Mouse (Mus musculus): Measurements from ENCODE around the gene 2010315B03Rik. TPM values are rescaled to one million over a fixed set of nuclear protein-coding genes. Genes with fewer than 3 reads are reported as not detected.
"Not testable (repeated sequence)": the region's sequence is repeated elsewhere in the genome, so short reads cannot be mapped to it uniquely, and the experiment has no call there.

Gene 2010315B03Rik
- polyA plus RNA-seq, 1 experiment: 1.9 TPM

DNA sequence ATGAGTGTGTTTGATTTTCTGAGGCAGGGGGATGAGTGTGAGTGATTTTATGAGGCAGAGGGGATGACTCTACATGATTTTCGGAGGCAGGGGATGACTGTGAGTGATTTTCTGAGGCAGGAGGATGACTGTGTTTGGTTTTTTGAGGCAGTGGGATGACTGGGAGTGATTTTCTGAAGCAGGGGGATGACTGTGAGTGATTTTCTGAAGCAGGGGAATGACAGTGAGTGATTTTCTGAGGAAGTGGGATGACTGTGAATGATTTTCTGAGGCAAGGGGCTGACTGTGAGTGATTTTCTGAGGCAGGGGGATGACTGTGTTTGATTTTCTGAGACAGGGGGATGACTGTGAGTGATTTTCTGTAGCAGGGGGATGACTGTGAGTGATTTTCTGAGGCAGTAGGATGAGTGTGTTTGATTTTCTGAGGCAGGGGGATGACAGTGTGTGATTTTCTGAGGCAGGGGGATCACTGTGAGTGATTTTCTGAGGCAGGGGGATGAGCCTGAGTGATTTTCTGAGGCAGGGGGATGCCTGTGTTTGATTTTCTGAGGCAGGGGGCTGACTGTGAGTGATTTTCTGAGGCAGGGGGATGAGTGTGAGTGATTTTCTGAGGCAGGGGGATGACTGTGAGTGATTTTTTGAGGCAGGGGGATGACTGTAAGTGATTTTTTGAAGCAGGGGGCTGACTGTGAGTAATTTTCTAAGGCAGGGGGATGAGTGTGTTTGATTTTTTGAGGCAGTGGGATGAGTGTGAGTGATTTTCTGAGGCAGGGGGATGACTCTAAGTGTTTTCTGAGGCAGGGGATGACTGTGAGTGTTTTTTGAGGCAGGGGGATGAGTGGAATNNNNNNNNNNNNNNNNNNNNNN is 55.1 kb downstream of the 2010315B03Rik start:
- Histone ChIP-seq H3K4me1 (ENCODE audit: control insufficient read depth, insufficient read depth, insufficient read length, low read length) (no peaks in the 10 kb centered on the region), H3K27ac (ENCODE audit: insufficient read depth, low read depth, low read length) (no peak overlapping the region), H3K27me3 (ENCODE audit: control insufficient read depth, insufficient read depth, low read length) (no peaks in the 10 kb centered on the region), H3K36me3 (ENCODE audit: control insufficient read depth, insufficient read depth, low read length) (no peaks in the 10 kb centered on the region), H3K4me3 (ENCODE audit: low read depth, low read length) (no peak overlapping the region)
- no peak for TF ChIP-seq POLR2A (IDR thresholded peaks at IDR 0.05; ENCODE audit: low read depth, low read length)
- no peak for TF ChIP-seq CTCF (IDR thresholded peaks at IDR 0.05; ENCODE audit: extremely low read depth, insufficient read length, insufficient replicate concordance, low read depth, low read length)
- WGBS: 53% methylated on average over 1 of the region's 1 CpGs

DNA sequence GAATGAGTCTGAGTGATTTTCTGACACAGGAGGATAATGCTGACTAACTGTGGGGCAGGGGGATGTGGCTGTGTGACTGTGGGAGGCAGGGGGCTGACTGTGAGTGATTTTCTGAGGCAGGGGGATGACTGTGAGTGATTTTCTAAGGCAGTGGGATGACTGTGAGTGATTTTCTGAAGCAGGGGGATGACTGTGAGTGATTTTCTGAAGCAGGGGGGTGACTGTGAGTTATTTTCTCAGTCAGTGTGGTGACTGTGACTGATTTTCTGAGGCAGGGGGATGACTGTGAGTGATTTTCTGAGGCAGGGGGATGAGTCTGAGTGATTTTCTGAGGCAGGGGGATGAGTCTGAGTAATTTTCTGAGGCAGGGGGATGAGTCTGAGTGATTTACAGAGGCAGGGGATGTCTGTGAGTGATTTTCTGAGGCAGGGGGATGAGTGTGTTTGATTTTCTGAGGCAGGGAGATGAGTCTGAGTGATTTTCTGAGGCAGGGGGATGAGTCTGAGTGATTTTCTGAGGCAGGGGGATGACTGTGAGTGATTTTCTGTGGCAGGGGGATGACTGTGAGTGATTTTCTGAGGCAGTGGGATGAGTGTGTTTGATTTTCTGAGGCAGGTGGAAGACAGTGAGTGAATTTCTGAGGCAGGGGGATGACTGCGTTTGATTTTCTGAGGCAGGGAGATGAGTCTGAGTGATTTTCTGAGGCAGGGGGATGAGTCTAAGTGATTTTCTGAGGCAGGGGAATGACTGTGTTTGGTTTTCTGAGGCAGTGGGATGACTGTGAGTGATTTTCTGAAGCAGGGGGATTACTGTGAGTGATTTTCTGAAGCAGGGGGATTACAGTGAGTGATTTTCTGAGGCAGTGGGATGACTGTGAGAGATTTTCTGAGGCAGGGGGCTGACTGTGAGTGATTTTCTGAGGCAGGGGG is 56.0 kb downstream of the 2010315B03Rik start:
- not testable (repeated sequence) for H3K4me1 ChIP-seq (ENCODE audit: control insufficient read depth, insufficient read depth, insufficient read length, low read length); H3K4me3 ChIP-seq (ENCODE audit: low read depth, low read length); H3K36me3 ChIP-seq (ENCODE audit: control insufficient read depth, insufficient read depth, low read length); H3K27ac ChIP-seq (ENCODE audit: insufficient read depth, low read depth, low read length); H3K27me3 ChIP-seq (ENCODE audit: control insufficient read depth, insufficient read depth, low read length)
- WGBS: 16% methylated on average over 1 of the region's 1 CpGs

GRCm38 (mm10) chr9:124251438-124251837 is 61.1 kb downstream of the 2010315B03Rik start:
- Histone ChIP-seq H3K4me1 (ENCODE audit: control insufficient read depth, insufficient read depth, insufficient read length, low read length) (no peaks in the 10 kb centered on the region), H3K36me3 (ENCODE audit: control insufficient read depth, insufficient read depth, low read length) (no peaks in the 10 kb centered on the region), H3K27ac (ENCODE audit: insufficient read depth, low read depth, low read length) (no peak overlapping the region), H3K27me3 (ENCODE audit: control insufficient read depth, insufficient read depth, low read length) (no peaks in the 10 kb centered on the region), H3K4me3 (ENCODE audit: low read depth, low read length) (no peak overlapping the region)
- TF ChIP-seq CTCF (IDR thresholded peaks at IDR 0.05; ENCODE audit: extremely low read depth, insufficient read length, insufficient replicate concordance, low read depth, low read length) (no peak), POLR2A (IDR thresholded peaks at IDR 0.05; ENCODE audit: low read depth, low read length) (no peak)

Other genes with a start within 250 kb of the 2010315B03Rik start
- gene Ccr2, start 210.7 kb downstream of the 2010315B03Rik start, polyA plus RNA-seq (2012; rRNA removed): 0.14 and 0.18 TPM in 2 replicates
- gene Ccr5, start 191.2 kb downstream of the 2010315B03Rik start, polyA plus RNA-seq (2012; rRNA removed): 0.09 and 0.10 TPM in 2 replicates
- 178 and 342 TPM in 2 replicates for gene Ppp2r3d, start 164.2 kb upstream of the 2010315B03Rik start, polyA plus RNA-seq (2012; rRNA removed)
- gene Gm21836, start 181.1 kb upstream of the 2010315B03Rik start, polyA plus RNA-seq (2012; rRNA removed): not detected in 2 replicates

Measured in small intestine, adult 2 months (tissue).